Mouse (Mus musculus) left cerebral cortex, postnatal 14 days (tissue): ENCODE data around the gene Gm4307. TPM values are rescaled to one million over a fixed set of nuclear protein-coding genes. Genes with fewer than 3 reads are reported as not detected.
"Not testable (repeated sequence)": the region's sequence is repeated elsewhere in the genome, so short reads cannot be mapped to it uniquely, and the experiment has no call there.

ENCODE experiments used
- DNase-seq, 2 experiments: peaks; one replicate each; pipeline ENCODE4 v3.0.0; 2021 to 2022; ENCODE audit warnings: low spot score in 2 of 2, mixed read lengths in 1 of 2
- intact Hi-C: fragments of 180-260 bp; cut with DNase I; formaldehyde crosslinking; loops from one replicate; pipeline ENCODE4 v1.15.1; 2025
- long read RNA-seq, 2 experiments: library from polyadenylated mRNA; stranded (forward); transcript quantifications; one replicate each; pipeline ENCODE4 v2.0.0; 2021
- total RNA-seq, 2 experiments: library from RNA; stranded (reverse); gene quantifications; 2 replicates each; pipeline ENCODE4 v1.2.3; 2021

Gm4307 gene
- not detected for total RNA-seq
- long read RNA-seq, experiment 1, result 0 reads
- long read RNA-seq, experiment 2, result 0 reads

GRCm38 (mm10) chr10:100361038-100361437, at the start of gene Gm4307:
TSS of gene Gm4307 (plus strand) at chr10:100361338.
- DNase-seq, intact Hi-C loops: not testable (repeated sequence)

GRCm38 (mm10) chr10:100335376-100335775, 25.8 kb upstream of the Gm4307 start, which contains the start of gene Gm4301:
TSS of gene Gm4301 (plus strand) at chr10:100335676.
- intact Hi-C loops, result not testable (repeated sequence)

GRCm38 (mm10) chr10:100340536-100340935, 20.6 kb upstream of the Gm4307 start, which contains the start of gene Gm4302:
TSS of gene Gm4302 (plus strand) at chr10:100340836.
- intact Hi-C loops, DNase-seq: not testable (repeated sequence)

More at GRCm38 (mm10) chr10:100335376-100335775, 25.8 kb upstream of the Gm4307 start, which contains the start of gene Gm4301:
- DNase-seq, result not testable (repeated sequence)

- DNase-seq, intact Hi-C loops: not testable (repeated sequence)
Observed at GRCm38 (mm10) chr10:100345672-100346071, 15.5 kb upstream of the Gm4307 start, which contains the start of gene Gm4303. TSS of gene Gm4303 (plus strand) at chr10:100345972.

GRCm38 (mm10) chr10:100350793-100351192, 10.3 kb upstream of the Gm4307 start, which contains the start of gene Gm4305:
TSS of gene Gm4305 (plus strand) at chr10:100351093.
- intact Hi-C loops, result not testable (repeated sequence)

GRCm38 (mm10) chr10:100356841-100357240, 4.3 kb upstream of the Gm4307 start:
- DNase-seq, result peak in 1 of 2 experiments; percentile 1
- intact Hi-C loops, result not testable (repeated sequence)

More at GRCm38 (mm10) chr10:100350793-100351192, 10.3 kb upstream of the Gm4307 start, which contains the start of gene Gm4305:
- not testable (repeated sequence) for DNase-seq

GRCm38 (mm10) chr10:100382460-100382859, 21.3 kb downstream of the Gm4307 start, which contains the start of gene Gm4312:
TSS of gene Gm4312 (minus strand) at chr10:100382560.
- intact Hi-C loops, DNase-seq: not testable (repeated sequence)

- intact Hi-C loops, DNase-seq: not testable (repeated sequence)
Observed at GRCm38 (mm10) chr10:100402301-100402700, 41.2 kb downstream of the Gm4307 start.

Other genes with a start within 250 kb of the Gm4307 start
- not detected for gene Gm4301, start 25.7 kb upstream of the Gm4307 start, total RNA-seq
- gene Gm4302, start 20.5 kb upstream of the Gm4307 start, total RNA-seq, result not detected
- not detected for gene Gm4303, start 15.4 kb upstream of the Gm4307 start, total RNA-seq
- not detected for gene Gm4305, start 10.2 kb upstream of the Gm4307 start, total RNA-seq
- gene Gm4312, start 21.2 kb downstream of the Gm4307 start, total RNA-seq, result not detected
- 10 to 100 TPM; 10.3 to 11.5 TPM for gene Tmtc3, start 126.0 kb downstream of the Gm4307 start, total RNA-seq
- gene Cep290, start 126.2 kb downstream of the Gm4307 start, total RNA-seq, result 10 to 100 TPM; 10.2 to 15.4 TPM
- gene 4930430F08Rik, start 229.1 kb downstream of the Gm4307 start, total RNA-seq, result 10 to 100 TPM; 20.7 to 23.7 TPM
- not detected for gene 1700017N19Rik, start 229.1 kb downstream of the Gm4307 start, total RNA-seq